Mouse (Mus musculus): ENCODE measurements around the gene 9130204L05Rik. TPM values are rescaled to one million over a fixed set of nuclear protein-coding genes. Genes with fewer than 3 reads are reported as not detected.

The 9130204L05Rik gene
- polyA plus RNA-seq (2014; fragmentation: Illumina TruSeq; extraction: RNeasy Lipid Tissue Mini Kit (QIAGEN cat#74804); ENCODE audit: low read depth, low replicate concordance) = 22.3 TPM

DNA sequence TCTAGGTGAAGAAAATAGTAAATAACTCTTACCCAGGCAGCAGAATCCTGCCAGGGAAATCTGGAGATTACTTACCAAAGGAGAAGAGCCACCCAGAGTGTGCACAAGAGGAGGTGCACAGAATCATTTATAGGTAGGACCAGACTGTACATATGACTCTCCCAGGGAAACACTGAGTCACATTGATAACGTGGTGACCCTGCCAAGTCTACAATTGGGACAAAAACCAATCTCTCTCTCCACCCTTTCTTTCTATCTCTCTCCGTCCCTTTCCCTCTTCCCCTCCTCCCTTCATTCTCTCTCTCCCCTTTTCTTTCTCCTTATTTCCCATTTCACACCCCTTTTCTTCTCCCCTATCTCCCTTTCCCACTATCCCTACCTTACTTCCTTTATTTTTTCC is at the start of gene 9130204L05Rik:
Gene 9130204L05Rik, minus strand, starts transcription at position 101 of the 400 bp plus-strand sequence.

